ENCODE assay signal across 10 mouse cellular contexts in genomic region chr7:96519216-96519615, GRCm38 (mm10).
DNase-seq lines count a peak whose midpoint lies in the region; ATAC-seq and TF ChIP-seq lines count a peak whose summit lies in the region.
"Had no signal": no experiment of that assay in that cellular context is flagged by ENCODE, and none has a peak within 500 bp of the region (broad histone marks: within the 10 kb centered on the region; RNA-seq: fewer than 3 reads in every experiment).

No protein-coding gene starts in this region.

- no peak overlapping the region for H3K4me3 ChIP-seq in intestine, embryonic 15.5 days (replicated peaks)
- no peak overlapping the region for H3K4me3 ChIP-seq in intestine, embryonic 16.5 days (ENCODE audit: low read length)
- H3K4me3 ChIP-seq in E14TG2a.4 (replicated peaks; ENCODE audit: low read length) = no peak overlapping the region
- H3K4me3 ChIP-seq: embryonic facial prominence, embryonic 13.5 days had no signal

- ATAC-seq in intestine, embryonic 15.5 days = 0 out of 2 replicates have a peak, but pooled peaks have one; percentile 31
- no peak for ATAC-seq in intestine, embryonic 16.5 days
- ATAC-seq in megakaryocyte, adult 5-6 weeks (ENCODE audit: poor library complexity, severe bottlenecking) = peak; percentile 77

- no peaks in the 10 kb centered on the region for H3K36me3 ChIP-seq in intestine, embryonic 15.5 days
- no peaks in the 10 kb centered on the region for H3K36me3 ChIP-seq in intestine, embryonic 16.5 days (ENCODE audit: control insufficient read depth, insufficient read depth, low read length)
- H3K36me3 ChIP-seq in E14TG2a.4 (ENCODE audit: insufficient read depth, low read length) = no peaks in the 10 kb centered on the region
- H3K36me3 ChIP-seq: embryonic facial prominence, embryonic 13.5 days had no signal

- no peak overlapping the region for H3K27ac ChIP-seq in intestine, embryonic 15.5 days
- no peak overlapping the region for H3K27ac ChIP-seq in intestine, embryonic 16.5 days (ENCODE audit: low read length)
- H3K27ac ChIP-seq: embryonic facial prominence, embryonic 13.5 days; macrophage had no signal

- no peak overlapping the region for H3K9ac ChIP-seq in intestine, embryonic 15.5 days
- H3K9ac ChIP-seq in intestine, embryonic 16.5 days (ENCODE audit: low read depth, low read length) = no peak overlapping the region
- H3K9ac ChIP-seq: embryonic facial prominence, embryonic 13.5 days had no signal

- peak; percentile 6 for DNase-seq in c-Kit-positive CD71-positive TER-119-negative erythroid progenitor cells, embryonic 14.5 days (ENCODE audit: low read depth)
- peak; percentile 59 for DNase-seq in forelimb bud, embryonic 11.5 days (ENCODE audit: low read depth, low spot score)
- no peak for DNase-seq in ovary, adult 18-20 months (ENCODE audit: low spot score)
- DNase-seq in layer of hippocampus, adult 9-10 months (ENCODE audit: low spot score) = no peak

- no peaks in the 10 kb centered on the region for H3K27me3 ChIP-seq in intestine, embryonic 15.5 days (replicated peaks)
- no peaks in the 10 kb centered on the region for H3K27me3 ChIP-seq in intestine, embryonic 16.5 days (replicated peaks; ENCODE audit: control insufficient read depth, insufficient read depth, low read length)
- H3K27me3 ChIP-seq in E14TG2a.4 (ENCODE audit: insufficient read depth, low read length) = no peaks in the 10 kb centered on the region
- H3K27me3 ChIP-seq: embryonic facial prominence, embryonic 13.5 days had no signal

- H3K4me1 ChIP-seq in intestine, embryonic 15.5 days (replicated peaks) = 0 out of 2 replicates have a peak, but pooled peaks cover 3% of the 10 kb centered on the region
- no peaks in the 10 kb centered on the region for H3K4me1 ChIP-seq in intestine, embryonic 16.5 days (ENCODE audit: control insufficient read depth, insufficient read depth, low read length)
- H3K4me1 ChIP-seq in E14TG2a.4 (replicated peaks; ENCODE audit: low read depth, low read length) = peaks cover 18% of the 10 kb centered on the region

- no peak overlapping the region for H3K4me2 ChIP-seq in intestine, embryonic 15.5 days (replicated peaks)
- no peak overlapping the region for H3K4me2 ChIP-seq in intestine, embryonic 16.5 days (ENCODE audit: low read depth, low read length)
- H3K4me2 ChIP-seq: embryonic facial prominence, embryonic 13.5 days had no signal

- no peaks in the 10 kb centered on the region for H3K9me3 ChIP-seq in intestine, embryonic 15.5 days
- no peaks in the 10 kb centered on the region for H3K9me3 ChIP-seq in intestine, embryonic 16.5 days (ENCODE audit: control insufficient read depth, low read length)
- no peaks in the 10 kb centered on the region for H3K9me3 ChIP-seq in E14TG2a.4 (ENCODE audit: low read length)
- H3K9me3 ChIP-seq: embryonic facial prominence, embryonic 13.5 days had no signal

- peak; percentile 94 for TF ChIP-seq CTCF in E14TG2a.4 (conservative IDR thresholded peaks at IDR 0.05; ENCODE audit: low read length)

- WGBS in intestine, embryonic 15.5 days = 0% methylated on average over 2 of the region's 2 CpGs
- WGBS in intestine, embryonic 16.5 days = 0% methylated on average over 2 of the region's 2 CpGs

Comparison
In these comparisons a context has a peak if more than half of its experiments do, and no peak if none do; other contexts are left out.
1. DNase-seq: peak in c-Kit-positive CD71-positive TER-119-negative erythroid progenitor cells, embryonic 14.5 days (single experiment) and forelimb bud, embryonic 11.5 days (single experiment); none in ovary, adult 18-20 months (single experiment) and layer of hippocampus, adult 9-10 months (single experiment).